Mouse (Mus musculus) layer of hippocampus, adult 9-11 months (tissue): ENCODE measurements around the gene Chsy1.
A peak's percentile ranks its signal among the peaks of the same experiment; 100 is the strongest.

Experiments
- DNase-seq: peaks from one replicate; pipeline ENCODE4 v3.0.0; 2022

The Chsy1 gene

GRCm38 (mm10) chr7:66109855-66110635 lies 730 bp downstream of the Chsy1 start:
- DNase-seq: no peak

- no peak for DNase-seq
Measured at GRCm38 (mm10) chr7:66110636-66111112, 1.4 kb downstream of the Chsy1 start.

GRCm38 (mm10) chr7:66111211-66111610 lies 1.9 kb downstream of the Chsy1 start:
- no peak for DNase-seq

GRCm38 (mm10) chr7:66113561-66113960 lies 4.2 kb downstream of the Chsy1 start:
- no peak for DNase-seq

GRCm38 (mm10) chr7:66115821-66116343 lies 6.6 kb downstream of the Chsy1 start:
- DNase-seq: no peak

- DNase-seq: no peak
Measured at GRCm38 (mm10) chr7:66116906-66117482, 7.7 kb downstream of the Chsy1 start.

GRCm38 (mm10) chr7:66118046-66118445 lies 8.7 kb downstream of the Chsy1 start:
- no peak for DNase-seq

GRCm38 (mm10) chr7:66118796-66119195 lies 9.5 kb downstream of the Chsy1 start:
- DNase-seq: no peak

- DNase-seq: no peak
Measured at GRCm38 (mm10) chr7:66120139-66120538, 10.8 kb downstream of the Chsy1 start.

- DNase-seq: no peak
Measured at GRCm38 (mm10) chr7:66120702-66121396, 11.5 kb downstream of the Chsy1 start.

GRCm38 (mm10) chr7:66124551-66124968 lies 15.2 kb downstream of the Chsy1 start:
- DNase-seq: no peak

- DNase-seq: peak; percentile 33
Measured at GRCm38 (mm10) chr7:66125368-66125767, 16.1 kb downstream of the Chsy1 start.

- no peak for DNase-seq
Measured at GRCm38 (mm10) chr7:66127951-66128645, 18.8 kb downstream of the Chsy1 start.

- DNase-seq: no peak
Measured at GRCm38 (mm10) chr7:66128857-66129256, 19.5 kb downstream of the Chsy1 start.

- no peak for DNase-seq
Measured at GRCm38 (mm10) chr7:66130296-66130695, 21.0 kb downstream of the Chsy1 start.

- no peak for DNase-seq
Measured at GRCm38 (mm10) chr7:66131776-66132421, 22.6 kb downstream of the Chsy1 start.

- DNase-seq: no peak
Measured at GRCm38 (mm10) chr7:66134154-66134553, 24.8 kb downstream of the Chsy1 start.

- no peak for DNase-seq
Measured at GRCm38 (mm10) chr7:66135644-66136043, 26.3 kb downstream of the Chsy1 start.

GRCm38 (mm10) chr7:66136187-66136586 lies 26.9 kb downstream of the Chsy1 start:
- DNase-seq: no peak

- DNase-seq: no peak
Measured at GRCm38 (mm10) chr7:66137309-66137708, 28.0 kb downstream of the Chsy1 start.

- no peak for DNase-seq
Measured at GRCm38 (mm10) chr7:66138301-66138700, 29.0 kb downstream of the Chsy1 start.

- no peak for DNase-seq
Measured at GRCm38 (mm10) chr7:66138878-66139277, 29.6 kb downstream of the Chsy1 start.
